Mouse (Mus musculus) left cerebral cortex, postnatal 10 days (tissue): ENCODE data around the gene Rdh16f2. TPM values are rescaled to one million over a fixed set of nuclear protein-coding genes. Genes with fewer than 3 reads are reported as not detected.
"Not testable (repeated sequence)": the region's sequence is repeated elsewhere in the genome, so short reads cannot be mapped to it uniquely, and the experiment has no call there.

Source experiments
- DNase-seq, 2 experiments: peaks; one replicate each; pipeline ENCODE4 v3.0.0; 2021 to 2022; ENCODE audit warnings: low spot score in 2 of 2, mixed read lengths in 1 of 2; ENCODE audit errors: extremely low spot score in 1 of 2
- intact Hi-C: fragments of 180-260 bp; cut with DNase I; formaldehyde crosslinking; loops from one replicate; pipeline ENCODE4 v1.15.1; 2025
- total RNA-seq, 2 experiments: library from RNA; stranded (reverse); gene quantifications; 2 replicates each; pipeline ENCODE4 v1.2.3; 2021

Rdh16f2 gene
- not detected for total RNA-seq

DNA sequence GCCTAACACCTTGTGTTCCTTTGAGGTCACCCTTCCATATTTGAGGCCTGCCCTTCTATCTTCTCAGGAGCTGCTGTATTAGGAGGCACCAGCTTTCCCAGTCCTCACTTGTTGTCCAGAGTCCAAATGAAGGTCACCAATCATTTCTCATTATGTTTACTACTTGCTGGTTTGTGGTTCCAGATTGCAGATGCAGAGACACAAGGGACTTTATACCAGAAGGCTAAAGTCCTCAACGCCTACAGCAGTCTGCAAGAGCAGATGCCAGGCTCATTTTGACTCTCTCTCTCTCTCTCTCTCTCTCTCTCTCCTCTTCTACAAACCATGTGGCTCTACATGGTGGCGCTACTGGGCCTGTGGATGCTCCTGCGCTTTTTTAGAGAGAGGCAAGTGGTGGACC lies at the start of gene Rdh16f2:
Gene Rdh16f2 (plus strand): TSS at position 243 of the 400 bp plus-strand sequence.
- no peak for DNase-seq
- intact Hi-C loops = no loop called here

DNA sequence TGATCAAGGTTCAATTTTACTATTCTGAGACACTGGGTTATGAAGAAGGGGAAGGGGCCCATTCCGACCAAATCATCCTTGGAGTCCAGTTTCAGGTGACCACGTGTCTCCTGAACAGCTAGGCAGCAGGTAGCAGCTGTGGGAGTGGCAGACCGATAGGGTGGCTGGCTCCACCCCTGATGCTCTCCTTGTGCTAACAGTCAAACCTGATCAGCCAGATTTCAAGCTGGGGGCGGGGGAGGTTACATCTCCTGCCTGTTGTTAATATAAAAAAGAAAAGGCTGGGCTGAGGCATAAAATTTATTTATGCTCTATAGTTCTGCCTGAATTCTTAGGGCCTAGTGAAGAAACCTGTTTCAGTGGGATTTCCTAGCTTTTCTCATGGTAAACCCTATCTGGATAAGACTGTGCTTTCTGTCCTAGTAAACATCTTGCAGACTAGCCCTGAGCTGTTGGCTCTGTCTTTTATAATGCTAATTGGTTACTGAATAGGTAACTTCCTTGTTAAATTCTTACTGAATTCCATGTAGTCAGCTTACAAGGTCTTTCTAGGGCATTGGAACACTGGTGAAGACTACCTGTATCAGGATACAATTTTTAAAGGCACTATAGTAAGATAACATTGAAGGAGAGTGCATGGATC lies 48.9 kb upstream of the Rdh16f2 start:
- DNase-seq, intact Hi-C loops: not testable (repeated sequence)

DNA sequence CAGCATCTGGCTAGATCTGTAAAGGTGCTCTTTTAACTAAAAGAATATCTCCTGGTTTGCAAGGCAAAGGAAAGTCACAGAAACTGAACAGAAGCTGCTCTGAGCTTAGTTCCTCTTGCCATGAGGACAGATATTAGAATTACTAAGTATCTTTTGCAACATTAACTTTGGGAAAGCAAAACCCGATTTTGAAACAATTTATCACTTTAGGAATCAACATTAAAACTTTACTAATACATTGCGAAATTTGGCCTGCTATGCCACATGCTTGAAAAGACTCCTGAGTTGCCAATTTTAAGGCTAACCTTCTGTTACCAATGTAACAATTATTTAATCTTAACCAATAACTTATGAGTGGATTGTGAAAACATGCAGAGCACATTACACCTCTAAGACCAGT lies 44.5 kb upstream of the Rdh16f2 start:
- intact Hi-C loops = not testable (repeated sequence)

DNA sequence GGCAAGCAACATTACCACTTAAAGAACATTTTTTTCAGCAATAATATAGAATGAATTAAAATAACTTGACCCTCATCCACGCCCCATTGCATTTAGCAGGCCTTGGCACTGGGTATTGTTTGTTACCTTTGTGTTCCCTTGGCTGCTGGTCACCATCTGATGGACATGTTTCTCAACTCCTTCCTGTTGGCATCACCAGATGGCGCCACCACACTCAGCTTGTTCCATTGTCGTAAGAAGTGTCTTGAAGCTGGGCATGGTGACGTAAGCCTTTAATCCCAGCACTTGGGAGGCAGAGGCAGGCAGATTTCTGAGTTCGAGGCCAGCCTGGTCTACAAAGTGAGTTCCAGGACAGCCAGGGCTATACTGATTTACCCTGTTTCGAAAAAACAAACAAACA lies 40.9 kb upstream of the Rdh16f2 start:
- no peak for DNase-seq
- intact Hi-C loops = no loop called here

More for the DNA sequence above, 44.5 kb upstream of the Rdh16f2 start:
- DNase-seq = not testable (repeated sequence)

DNA sequence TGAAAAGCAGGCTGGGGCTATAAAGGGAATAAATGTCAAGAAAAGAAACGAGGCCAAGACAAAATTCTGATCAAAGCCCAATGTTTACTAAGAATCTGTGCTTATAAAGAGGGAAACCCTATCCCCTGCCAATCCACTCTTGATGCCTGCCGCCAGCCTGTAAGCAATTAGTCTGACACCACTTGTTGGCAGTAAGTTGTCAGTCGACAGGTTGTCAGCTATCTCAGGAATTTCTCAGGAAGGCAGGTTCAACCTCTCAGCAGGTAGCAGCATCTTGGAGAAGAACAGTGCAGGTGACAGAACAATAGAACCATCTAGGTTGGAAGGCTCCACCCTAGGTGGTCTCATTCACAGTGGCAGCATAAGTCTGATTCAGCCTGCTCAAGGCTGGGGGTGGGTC lies 37.2 kb upstream of the Rdh16f2 start:
- DNase-seq = no peak
- intact Hi-C loops = no loop called here

DNA sequence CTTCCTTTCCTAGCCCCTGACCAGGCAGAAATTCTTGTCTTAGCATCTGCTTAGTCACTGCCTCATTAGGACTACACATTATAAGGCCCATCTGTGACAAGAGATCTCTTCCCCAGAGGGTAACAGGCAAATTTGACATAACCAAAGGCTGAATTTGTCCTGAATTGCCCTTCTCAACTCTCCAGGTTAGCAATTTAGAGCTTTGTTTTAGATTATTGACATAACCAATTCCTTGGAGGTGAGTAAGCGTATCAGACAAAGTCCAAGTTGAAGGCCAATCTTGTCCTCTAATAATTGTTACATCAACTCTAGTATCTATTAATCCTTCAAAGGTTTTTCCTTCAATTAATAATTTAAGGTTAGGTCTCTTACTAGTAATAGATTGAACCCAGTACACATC lies 32.1 kb upstream of the Rdh16f2 start:
- DNase-seq, intact Hi-C loops: not testable (repeated sequence)

DNA sequence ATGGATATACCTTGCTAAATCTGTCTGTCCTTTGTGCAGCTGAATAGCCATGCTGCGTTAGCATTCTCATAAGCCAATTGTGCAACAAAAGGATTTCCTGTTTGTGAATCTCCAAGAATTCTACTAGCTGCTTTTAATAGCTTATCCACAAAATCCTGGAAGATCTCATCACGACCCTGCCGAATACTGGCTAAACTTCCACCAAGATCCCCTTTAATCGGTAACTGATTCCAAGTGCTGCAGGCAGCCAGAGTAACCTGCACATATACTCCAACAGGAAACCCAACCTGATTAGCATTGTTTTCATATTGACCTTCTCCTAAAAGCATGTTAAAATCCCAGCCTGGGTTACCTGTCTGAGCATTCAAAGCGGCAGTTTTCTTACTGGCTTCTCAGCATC lies 31.0 kb upstream of the Rdh16f2 start:
- intact Hi-C loops = no loop called here
- no peak for DNase-seq

DNA sequence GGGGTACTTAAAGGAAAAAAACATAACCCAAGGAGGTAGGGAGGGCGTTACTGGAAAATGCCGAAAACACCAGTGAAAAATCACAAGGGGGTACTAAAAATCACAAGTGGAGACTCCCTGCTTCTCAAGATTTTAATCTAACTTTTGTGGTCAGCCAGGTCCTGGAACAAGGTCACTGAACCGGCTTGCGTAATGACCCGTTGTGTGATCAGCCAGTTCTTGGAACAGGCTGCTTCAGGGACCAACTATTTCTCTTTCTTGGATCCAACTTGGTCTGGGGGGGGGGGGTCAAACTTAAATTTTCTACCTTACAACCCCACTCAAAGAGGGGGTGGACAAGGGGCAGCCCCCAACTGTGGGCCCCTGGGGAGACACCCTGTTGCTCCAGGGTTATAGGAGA lies 28.5 kb upstream of the Rdh16f2 start:
- intact Hi-C loops, DNase-seq: not testable (repeated sequence)

DNA sequence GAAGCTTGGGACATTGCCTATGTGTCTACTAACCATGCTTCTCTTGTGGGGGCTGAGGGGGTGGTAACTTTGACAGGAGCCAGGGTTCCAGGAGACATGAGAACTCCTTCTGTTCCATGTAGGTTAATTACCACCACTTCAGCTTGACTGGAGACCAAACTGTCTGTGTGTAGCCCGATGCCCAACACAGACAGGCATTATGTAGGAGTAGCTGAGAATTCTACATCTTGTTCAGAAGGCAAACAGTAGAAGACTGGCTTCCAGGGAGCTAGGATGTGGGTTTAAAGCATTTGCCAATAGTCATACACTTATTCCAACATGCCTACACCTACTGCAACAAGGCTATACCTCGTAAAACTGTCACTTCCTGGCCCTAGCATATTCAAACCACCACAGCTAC lies 27.7 kb upstream of the Rdh16f2 start:
- intact Hi-C loops = no loop called here
- no peak for DNase-seq

DNA sequence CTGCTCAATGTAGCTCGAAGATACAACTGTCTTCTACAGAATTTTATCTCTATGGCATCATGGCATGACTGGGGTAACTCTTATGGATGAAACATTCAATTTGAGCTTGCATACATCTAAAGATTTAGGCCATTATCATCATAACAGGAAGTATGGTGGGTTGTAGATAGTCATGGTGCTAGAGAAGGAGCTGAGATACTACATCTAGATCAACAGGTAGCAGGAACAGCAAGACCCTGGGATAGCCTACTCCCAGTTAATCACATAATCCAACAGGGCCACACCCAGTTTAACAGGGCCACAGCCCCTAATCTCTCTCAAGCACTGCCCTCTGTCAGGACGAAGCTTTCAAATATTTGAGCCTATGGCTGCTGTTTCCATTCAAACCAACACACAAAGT lies 25.5 kb upstream of the Rdh16f2 start:
- intact Hi-C loops = no loop called here
- no peak for DNase-seq

DNA sequence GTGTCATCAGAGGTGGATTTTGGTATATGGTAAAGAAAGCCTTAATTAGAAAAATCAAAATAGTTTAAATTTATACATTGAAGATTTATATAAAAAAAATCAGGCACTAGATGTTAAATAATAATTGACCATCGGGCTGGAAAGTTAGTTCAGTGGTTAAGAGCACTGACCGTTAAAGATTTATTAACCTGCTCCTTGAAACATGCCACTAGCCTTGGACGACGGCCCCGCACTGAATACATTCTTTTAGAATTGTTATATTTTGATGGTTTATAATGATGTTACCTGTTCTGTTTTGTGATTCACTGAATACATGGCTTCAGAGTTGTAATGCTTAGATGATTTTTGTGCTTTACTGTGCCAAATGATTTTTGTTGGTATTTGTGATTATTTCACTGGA lies 20.3 kb upstream of the Rdh16f2 start:
- DNase-seq, intact Hi-C loops: not testable (repeated sequence)

DNA sequence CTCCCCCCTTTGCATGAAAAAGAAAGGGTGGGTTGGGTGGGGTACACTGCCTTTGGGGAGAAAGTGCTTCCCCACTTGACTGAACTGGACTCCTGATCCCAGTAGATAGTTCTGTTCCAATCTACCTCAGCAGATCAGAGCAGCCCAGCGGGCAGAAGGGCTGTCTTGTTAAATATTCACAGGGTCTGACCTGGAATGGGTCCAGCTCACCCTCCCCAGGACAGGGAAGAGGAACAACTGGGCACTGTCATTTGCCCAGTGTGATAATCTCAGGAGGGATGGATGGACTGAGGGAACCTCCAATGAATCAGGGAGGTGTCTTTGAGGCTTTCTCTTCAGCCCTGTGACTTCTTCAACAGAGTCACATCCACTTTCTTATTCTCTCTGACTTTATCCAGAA lies 18.2 kb upstream of the Rdh16f2 start:
- DNase-seq = no peak
- intact Hi-C loops = no loop called here

DNA sequence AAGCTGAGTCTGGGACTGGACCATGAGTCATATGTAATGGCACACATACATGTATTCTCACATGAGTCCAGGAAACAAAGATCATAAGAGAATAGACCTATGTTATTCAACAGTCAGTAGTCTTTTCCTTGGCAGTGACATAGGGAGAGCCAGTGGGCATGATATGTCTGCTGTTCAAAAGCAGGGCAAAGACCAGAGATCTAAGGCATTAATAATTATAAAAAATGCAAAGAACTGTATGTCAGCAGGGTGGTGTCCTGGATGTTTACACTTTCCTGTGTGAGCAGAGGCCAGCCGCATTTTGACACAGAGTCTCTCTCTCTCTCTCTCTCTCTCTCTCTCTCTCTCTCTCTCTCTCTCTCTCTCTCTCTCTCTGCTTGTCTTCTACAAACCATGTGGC lies 16.6 kb upstream of the Rdh16f2 start, which contains the start of gene Rdh19:
Gene Rdh19 (plus strand): TSS at position 301 of the 400 bp plus-strand sequence.
- no peak for DNase-seq
- intact Hi-C loops = no loop called here

DNA sequence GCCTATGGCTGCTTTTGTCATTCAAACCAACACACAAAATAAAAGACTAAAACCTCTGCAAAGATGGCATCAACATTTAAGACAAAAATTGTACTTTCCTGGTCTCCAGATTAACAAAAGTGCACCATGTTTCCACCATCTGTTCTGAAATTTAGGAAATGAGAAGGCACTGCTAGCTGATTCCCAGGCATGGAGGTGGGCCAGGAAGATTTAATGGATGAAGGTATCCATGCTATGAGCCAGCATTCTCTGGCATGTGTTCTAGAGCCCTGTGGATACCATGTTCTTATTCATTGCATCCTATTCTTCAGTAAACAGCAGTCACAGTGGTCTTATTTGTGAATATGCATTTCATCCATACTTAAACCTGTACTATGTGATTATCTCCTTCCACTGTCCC lies 9.9 kb upstream of the Rdh16f2 start:
- intact Hi-C loops = no loop called here
- peak in 1 of 2 experiments; percentile 7 for DNase-seq

DNA sequence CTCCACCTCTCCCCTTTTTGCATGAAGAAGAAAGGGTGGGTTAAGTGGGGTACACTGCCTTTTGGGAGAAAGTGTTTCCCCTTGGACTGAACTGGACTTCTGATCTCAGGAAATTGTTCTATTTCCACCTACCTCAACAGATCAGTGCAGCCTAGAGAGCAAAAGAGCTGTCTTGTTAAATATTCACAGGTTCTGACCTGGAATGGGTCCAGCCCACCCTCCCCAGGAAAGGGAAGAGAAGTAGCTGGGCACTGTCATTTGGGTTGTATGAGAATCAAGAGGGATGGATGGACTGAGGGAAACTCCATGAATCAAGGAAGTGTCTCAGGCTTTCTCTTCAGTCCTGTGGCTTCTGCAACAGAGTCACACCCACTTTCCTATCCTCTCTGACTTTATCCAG lies 1.3 kb upstream of the Rdh16f2 start:
- intact Hi-C loops = no loop called here
- DNase-seq = no peak

DNA sequence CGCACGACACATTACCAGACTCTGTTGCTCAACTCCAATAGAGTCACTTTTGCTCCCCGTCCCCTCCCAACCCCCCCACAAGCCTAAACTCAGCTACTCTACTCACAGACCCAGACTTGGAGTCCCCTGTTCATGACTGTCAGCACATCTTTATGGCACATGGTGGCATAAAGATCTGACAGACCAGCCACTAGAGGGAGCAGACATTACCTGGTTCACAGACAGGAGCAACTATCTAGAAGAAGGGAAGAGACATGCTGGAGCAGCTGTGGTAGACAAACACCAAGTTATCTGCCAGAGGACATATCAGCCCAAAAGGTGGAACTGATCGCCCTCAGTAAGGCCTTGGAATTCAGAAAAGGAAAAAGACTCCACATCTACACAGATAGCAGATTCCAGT lies 6.2 kb downstream of the Rdh16f2 start:
- no peak for DNase-seq
- intact Hi-C loops = no loop called here

DNA sequence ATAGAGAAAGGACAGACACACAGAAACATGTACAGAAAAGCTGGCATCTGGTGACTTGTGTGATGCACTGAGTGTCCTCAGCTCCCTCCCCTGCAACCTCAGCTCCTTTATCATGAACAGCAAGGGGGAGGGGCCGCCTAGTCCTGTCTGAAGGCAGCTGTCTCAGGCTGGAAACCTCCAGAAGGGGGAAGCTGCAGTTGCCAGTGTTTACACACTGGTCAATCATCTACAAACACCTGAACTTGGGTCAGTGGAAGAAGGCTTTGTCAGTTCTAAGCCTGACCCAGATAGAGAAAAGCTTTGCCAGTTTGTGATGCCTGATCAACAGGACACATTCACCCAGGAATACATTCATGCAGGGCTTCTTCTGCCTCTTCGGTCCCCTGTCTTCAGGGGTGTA lies 11.4 kb downstream of the Rdh16f2 start:
- DNase-seq = no peak
- intact Hi-C loops = loop anchor here (5.0 kb wide), 1 partner anchor 40 kb away; no protein-coding TSS in a partner anchor

DNA sequence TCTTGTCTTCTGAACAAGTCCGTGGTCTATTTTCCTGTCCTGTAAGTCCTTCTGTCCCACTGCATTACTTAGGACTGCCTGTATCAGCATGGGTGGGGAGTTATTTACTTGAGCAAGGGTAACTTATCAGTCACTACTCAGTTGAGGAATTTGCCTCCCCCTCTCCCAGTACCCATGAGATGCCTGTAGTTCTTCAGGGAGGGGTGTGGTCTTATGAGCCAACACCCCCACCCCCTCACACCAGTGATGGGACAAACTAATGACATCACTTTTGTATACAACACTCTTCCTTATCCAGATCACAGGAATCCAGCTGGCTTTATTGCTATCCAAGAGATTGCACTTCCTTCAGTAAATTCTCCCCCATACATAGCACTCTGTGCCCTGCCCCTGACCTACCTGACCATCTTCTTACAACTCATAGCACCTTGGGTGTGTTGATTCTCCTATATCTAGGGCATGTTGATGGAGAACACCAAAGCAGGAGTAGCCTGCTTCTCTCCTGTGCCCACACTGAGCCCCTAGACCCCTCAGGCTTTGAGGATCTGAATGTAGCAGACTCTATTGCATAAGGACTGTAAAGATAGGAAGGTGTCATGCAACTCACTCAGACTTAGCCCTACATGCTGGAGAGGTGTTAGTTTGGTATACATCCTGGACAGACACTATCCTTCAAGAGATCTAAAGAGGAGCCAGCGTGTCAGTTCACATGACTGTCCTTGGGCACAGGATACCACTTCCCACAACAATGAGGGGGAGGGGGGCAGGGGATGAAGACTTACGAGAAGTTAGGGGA lies 12.2 kb downstream of the Rdh16f2 start:
- intact Hi-C loops = loop anchor here (5.0 kb wide), 1 partner anchor 39 kb away; no protein-coding TSS in a partner anchor
- DNase-seq = no peak

DNA sequence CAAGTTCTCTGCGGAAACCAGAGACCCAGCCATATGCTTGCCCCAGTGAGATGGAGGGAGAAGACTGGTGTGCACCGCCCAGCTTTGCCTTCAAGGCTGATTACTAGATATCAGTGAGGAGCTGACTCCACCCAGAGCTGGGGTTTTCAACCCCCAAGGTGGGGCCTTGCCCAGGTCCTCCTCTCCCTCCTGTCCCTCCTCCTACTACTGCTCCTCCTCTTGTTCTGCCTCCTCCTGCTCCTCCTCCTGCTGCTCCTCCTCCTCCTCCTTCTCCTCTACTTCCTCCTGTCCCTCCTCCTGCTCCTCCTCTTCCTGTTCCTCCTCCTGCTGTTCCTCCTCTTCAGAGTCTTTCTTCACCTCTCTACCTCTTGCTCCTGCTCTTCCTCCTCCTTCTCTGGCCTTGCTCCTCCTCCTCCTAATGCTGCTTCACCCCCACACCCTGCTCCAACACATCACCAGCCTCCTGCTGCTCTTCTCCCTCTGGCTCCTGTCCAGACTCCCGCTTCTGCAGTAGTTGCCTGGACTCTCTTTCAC lies 12.9 kb downstream of the Rdh16f2 start:
- DNase-seq = peak in 1 of 2 experiments; percentile 45
- intact Hi-C loops = loop anchor here (5.0 kb wide), 1 partner anchor 38 kb away; no protein-coding TSS in a partner anchor

DNA sequence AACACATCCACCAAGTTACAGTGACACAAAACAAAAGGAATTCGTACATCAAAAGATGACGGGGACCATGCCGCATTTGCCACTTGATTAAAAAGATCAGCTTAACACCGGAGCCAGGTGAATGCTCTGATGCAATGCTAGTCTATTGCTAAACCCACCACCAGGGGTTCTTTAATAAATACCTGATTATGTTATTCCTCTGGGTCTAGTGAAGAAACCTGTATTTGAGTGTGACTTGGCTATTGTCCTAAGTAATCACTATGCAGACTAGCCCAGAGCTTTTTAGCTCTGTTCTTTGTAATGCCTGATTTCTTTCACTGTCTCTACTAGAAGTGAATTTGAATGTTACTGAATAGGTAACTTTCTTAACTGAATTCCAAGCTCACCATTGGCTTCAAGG lies 14.8 kb downstream of the Rdh16f2 start:
- no peak for DNase-seq

More for the DNA sequence above, 14.8 kb downstream of the Rdh16f2 start:
- intact Hi-C loops = no loop called here
